Mouse (Mus musculus) heart, postnatal 0 days (tissue): ENCODE measurements at regions not wholly inside any gene's neighbourhood (a gene's known extent, or its start where the extent isn't known, plus 50 kb on each side); places are given as distances from the start of the nearest gene placed in this dataset.

Experiments
- CTCF ChIP-seq: IDR thresholded peaks from 2 replicates; pipeline ENCODE4 v1.5.1; 2016; ENCODE audit warnings: antibody characterized with exemption, control low read depth, low read depth
- EP300 ChIP-seq: IDR thresholded peaks from 2 replicates; pipeline ENCODE4 v1.6.1; 2016; ENCODE audit warnings: antibody characterized with exemption, low read depth

DNA sequence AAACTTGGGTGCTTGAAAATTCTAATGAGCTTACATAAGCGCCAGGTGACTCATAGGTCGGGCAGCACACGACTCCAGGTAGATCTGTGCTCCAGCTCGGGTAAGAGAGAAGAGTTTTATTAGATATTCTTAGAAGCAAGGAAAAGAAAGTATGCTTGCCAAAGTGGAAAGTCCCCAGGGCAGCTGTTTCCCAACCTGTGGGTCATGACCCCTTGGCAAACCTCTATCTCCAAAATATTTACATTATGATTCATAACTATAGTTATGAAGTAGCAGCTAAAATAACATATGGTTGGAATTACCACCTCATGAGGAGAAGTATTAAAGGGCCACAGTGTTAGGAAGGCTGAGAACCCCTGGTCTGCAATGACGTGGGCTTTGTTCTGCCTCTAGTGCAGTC lies 206.4 kb downstream of the Rpap3 start:
- TF ChIP-seq CTCF (no peak), EP300 (no peak)
